Mouse (Mus musculus) embryonic fibroblast, embryonic 13.5 days (primary cell): Measurements from ENCODE around the gene Tsnax.

ENCODE experiments used
- CTCF ChIP-seq: IDR thresholded peaks from 2 replicates; pipeline ENCODE4 v1.5.1; 2011; ENCODE audit warnings: mild to moderate bottlenecking, control low read depth, low read length, moderate library complexity, borderline replicate concordance; ENCODE audit not compliant: insufficient read depth
- POLR2A ChIP-seq: IDR thresholded peaks from 2 replicates; pipeline ENCODE4 v1.6.1; 2011; ENCODE audit warnings: low read depth, mild to moderate bottlenecking, control low read depth, low read length, moderate library complexity

DNA sequence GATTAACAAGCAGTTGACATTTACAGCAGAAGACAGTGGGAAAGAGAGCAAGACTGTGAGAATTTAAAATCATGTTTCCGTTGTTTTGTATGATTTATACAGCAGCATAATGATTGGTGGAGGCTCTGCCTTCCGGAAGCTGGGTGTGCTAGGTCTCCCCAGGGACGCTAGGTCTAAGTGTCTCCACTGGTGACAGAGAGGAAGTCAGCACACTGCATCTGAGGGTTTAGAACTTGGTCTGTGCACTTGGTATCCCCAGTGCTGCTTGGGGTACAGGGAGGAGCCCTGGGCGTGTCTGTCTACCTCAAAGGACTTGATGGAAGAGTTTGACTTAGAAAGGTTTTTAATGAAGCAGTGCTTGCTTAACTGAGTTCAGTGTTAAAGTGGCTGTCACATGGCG lies 16.0 kb downstream of the Tsnax start:
- TF ChIP-seq CTCF (no peak), POLR2A (no peak)
